Mouse (Mus musculus): ENCODE data around the gene Poldip3.
A peak's percentile ranks its signal among the peaks of the same experiment; 100 is the strongest.

Poldip3 gene

DNA sequence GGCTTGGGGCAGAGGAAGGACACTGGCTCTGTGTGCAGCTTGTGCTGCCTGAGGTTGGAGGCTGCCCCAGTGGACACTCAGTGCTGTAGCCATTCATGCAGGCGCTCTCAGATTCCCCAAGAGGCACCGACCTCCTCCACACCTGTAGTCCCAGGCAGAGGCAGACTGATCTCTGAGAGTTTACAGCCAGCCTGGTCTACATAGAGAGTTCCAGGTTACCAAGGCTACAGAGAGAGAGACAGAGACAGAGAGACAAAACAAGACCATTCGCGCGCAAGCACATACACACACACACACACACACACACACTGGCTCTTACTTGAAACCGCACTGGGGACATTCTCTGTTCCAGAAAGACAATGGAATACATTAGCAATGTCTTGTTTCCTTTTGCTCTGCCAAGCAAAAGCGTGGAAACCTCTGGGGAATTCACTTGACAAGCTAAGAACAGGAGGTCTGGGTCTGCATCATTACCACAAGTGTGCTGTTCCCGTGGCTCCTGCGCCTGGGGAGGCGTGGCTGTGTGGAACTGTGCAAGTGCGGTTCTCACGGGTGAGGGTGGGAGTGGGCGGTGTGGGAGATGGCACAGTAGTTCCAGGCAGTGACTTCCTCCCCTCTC lies 65.1 kb downstream of the Poldip3 start:
- peak; percentile 52 for DNase-seq (ENCODE audit: low spot score)

GRCm38 (mm10) chr15:83083530-83083929 lies 65.7 kb downstream of the Poldip3 start:
- no peak for DNase-seq (ENCODE audit: low spot score)
